Mouse (Mus musculus) myocyte (in vitro differentiated cells): ENCODE data around the gene Nhlrc1. TPM values are rescaled to one million over a fixed set of nuclear protein-coding genes. Genes with fewer than 3 reads are reported as not detected.

ENCODE experiments used
- H3K27me3 ChIP-seq: one replicate; pipeline ENCODE4 v1.6.1; 2011; ENCODE audit not compliant: control insufficient read depth, insufficient read depth, insufficient read length
- H3K36me3 ChIP-seq: one replicate; pipeline ENCODE4 v1.6.1; 2011; ENCODE audit not compliant: control insufficient read depth, insufficient read depth
- H3K4me2 ChIP-seq: one replicate; pipeline ENCODE4 v1.6.1; 2011; ENCODE audit warnings: low read depth, control low read depth
- H3K4me3 ChIP-seq: one replicate; pipeline ENCODE4 v1.5.1; 2011; ENCODE audit warnings: mild to moderate bottlenecking, control low read depth, moderate library complexity
- H3K79me2 ChIP-seq: one replicate; pipeline ENCODE4 v1.6.1; 2011; ENCODE audit not compliant: control insufficient read depth, insufficient read depth
- H3ac ChIP-seq: one replicate; pipeline ENCODE4 v1.6.1; 2011; ENCODE audit not compliant: control insufficient read depth, insufficient read length
- CEBPB ChIP-seq: IDR thresholded peaks from 2 replicates; pipeline ENCODE4 v1.6.1; 2011; ENCODE audit warnings: mild to moderate bottlenecking, moderate library complexity; ENCODE audit not compliant: poor library complexity, insufficient read depth, severe bottlenecking
- E2F4 ChIP-seq: IDR thresholded peaks from one replicate; pipeline ENCODE4 v1.6.1; 2011; ENCODE audit warnings: mild to moderate bottlenecking, control low read depth, moderate library complexity; ENCODE audit not compliant: insufficient read depth
- MAX ChIP-seq: IDR thresholded peaks from one replicate; pipeline ENCODE4 v1.6.1; 2011; ENCODE audit warnings: low read depth, mild to moderate bottlenecking, control low read depth
- MYOD1 ChIP-seq, 3 experiments: IDR thresholded peaks; one replicate each; pipeline ENCODE4 v1.6.1; 2011; ENCODE audit warnings: control low read depth in 2 of 3, low read depth in 2 of 3, mild to moderate bottlenecking in 2 of 3, moderate library complexity in 1 of 3; ENCODE audit not compliant: insufficient read length in 2 of 3, control insufficient read depth in 1 of 3
- MYOG ChIP-seq, 3 experiments: IDR thresholded peaks; one replicate each; pipeline ENCODE4 v1.6.1; 2011; ENCODE audit warnings: control low read depth in 2 of 3, low read depth in 2 of 3, mild to moderate bottlenecking in 2 of 3; ENCODE audit not compliant: insufficient read length in 2 of 3, control insufficient read depth in 1 of 3, insufficient read depth in 1 of 3
- POLR2A ChIP-seq: IDR thresholded peaks from one replicate; pipeline ENCODE4 v1.6.1; 2011; ENCODE audit warnings: low read depth, mild to moderate bottlenecking, control low read depth, moderate library complexity; ENCODE audit not compliant: insufficient read length
- POLR2AphosphoS2 ChIP-seq: IDR thresholded peaks from one replicate; pipeline ENCODE4 v1.6.1; 2011; ENCODE audit warnings: low read depth, control low read depth; ENCODE audit not compliant: insufficient read length
- REST ChIP-seq: IDR thresholded peaks from one replicate; pipeline ENCODE4 v1.6.1; 2011; ENCODE audit warnings: mild to moderate bottlenecking, control low read depth, moderate library complexity; ENCODE audit not compliant: insufficient read depth, insufficient read length
- SRF ChIP-seq: IDR thresholded peaks from one replicate; pipeline ENCODE4 v1.6.1; 2011; ENCODE audit warnings: low read depth; ENCODE audit not compliant: control insufficient read depth, insufficient read length
- TCF12 ChIP-seq: IDR thresholded peaks from one replicate; pipeline ENCODE4 v1.6.1; 2011; ENCODE audit warnings: mild to moderate bottlenecking, control low read depth; ENCODE audit not compliant: poor library complexity, insufficient read depth, severe bottlenecking
- TCF3 ChIP-seq: IDR thresholded peaks from one replicate; pipeline ENCODE4 v1.6.1; 2011; ENCODE audit warnings: low read depth, control low read depth; ENCODE audit not compliant: insufficient read length
- USF1 ChIP-seq: IDR thresholded peaks from one replicate; pipeline ENCODE4 v1.6.1; 2011; ENCODE audit warnings: low read depth, mild to moderate bottlenecking, control low read depth, moderate library complexity
- polyA plus RNA-seq: library from polyadenylated mRNA; unstranded; fragments of >200 nt; fragmentation: generic; extraction: Trizol; gene quantifications from one replicate; pipeline ENCODE4 v1.2.1, GENCODE M21; 2012; ENCODE audit warnings: missing spikeins

Gene Nhlrc1
- polyA plus RNA-seq, 1 experiment, result 0.14 TPM

DNA sequence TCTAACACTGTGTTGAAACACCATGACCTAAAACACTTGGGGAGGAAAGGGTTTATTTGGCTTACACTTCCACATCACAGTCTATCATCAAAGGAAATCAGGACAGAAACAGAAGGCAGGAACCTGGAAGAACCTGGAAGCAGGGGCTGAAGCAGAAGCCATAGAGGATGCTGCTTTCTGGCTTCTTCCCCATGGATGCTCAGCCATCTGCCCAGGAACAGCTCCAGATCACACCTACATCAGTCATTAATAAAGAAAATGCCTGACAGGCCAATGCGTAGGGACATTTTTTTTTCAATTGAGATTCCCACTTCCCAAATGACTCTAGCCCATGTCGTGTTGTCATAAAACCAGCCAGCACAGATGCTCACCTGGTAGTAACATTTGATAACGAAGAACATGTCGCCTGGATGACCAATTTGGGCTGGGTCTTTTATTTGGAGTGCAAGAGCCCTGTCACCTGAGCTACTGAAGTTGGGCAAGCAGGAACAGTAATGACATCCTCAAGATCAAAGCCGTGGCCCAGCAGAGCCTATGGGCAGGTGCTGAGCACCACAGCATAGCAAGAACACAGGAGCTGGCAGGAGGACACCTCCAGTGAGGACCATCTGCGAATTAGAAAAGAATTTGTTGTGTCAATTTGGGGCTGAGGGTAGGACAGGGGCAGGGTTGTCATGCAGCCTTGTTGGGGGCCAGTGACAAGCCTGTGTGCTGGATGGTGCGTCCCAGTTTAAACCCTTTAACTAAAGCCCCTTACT is 22.0 kb downstream of the Nhlrc1 start:
- H3K4me3 ChIP-seq, result no peak overlapping the region
- no peak overlapping the region for H3K4me2 ChIP-seq
- H3K36me3 ChIP-seq, result no peaks in the 10 kb centered on the region
- no peak for TF ChIP-seq POLR2AphosphoS2
- TF ChIP-seq MYOG (IDR thresholded peaks at IDR 0.05; ENCODE audit: control insufficient read depth in 1 of 3, insufficient read depth in 1 of 3, insufficient read length in 2 of 3, low read depth in 2 of 3), result no peak
- TF ChIP-seq USF1, result no peak
- TF ChIP-seq MYOD1 (IDR thresholded peaks at IDR 0.05; ENCODE audit: control insufficient read depth in 1 of 3, insufficient read length in 2 of 3, low read depth in 2 of 3), result no peak
- TF ChIP-seq TCF12, result no peak
- TF ChIP-seq E2F4, result no peak
- TF ChIP-seq TCF3, result no peak
- no peak for TF ChIP-seq CEBPB
- no peak for TF ChIP-seq POLR2A
- no peak for TF ChIP-seq MAX
- TF ChIP-seq SRF, result no peak
- no peak for TF ChIP-seq REST
- no peak overlapping the region for H3ac ChIP-seq
- H3K27me3 ChIP-seq, result no peaks in the 10 kb centered on the region
- H3K79me2 ChIP-seq, result no peaks in the 10 kb centered on the region

DNA sequence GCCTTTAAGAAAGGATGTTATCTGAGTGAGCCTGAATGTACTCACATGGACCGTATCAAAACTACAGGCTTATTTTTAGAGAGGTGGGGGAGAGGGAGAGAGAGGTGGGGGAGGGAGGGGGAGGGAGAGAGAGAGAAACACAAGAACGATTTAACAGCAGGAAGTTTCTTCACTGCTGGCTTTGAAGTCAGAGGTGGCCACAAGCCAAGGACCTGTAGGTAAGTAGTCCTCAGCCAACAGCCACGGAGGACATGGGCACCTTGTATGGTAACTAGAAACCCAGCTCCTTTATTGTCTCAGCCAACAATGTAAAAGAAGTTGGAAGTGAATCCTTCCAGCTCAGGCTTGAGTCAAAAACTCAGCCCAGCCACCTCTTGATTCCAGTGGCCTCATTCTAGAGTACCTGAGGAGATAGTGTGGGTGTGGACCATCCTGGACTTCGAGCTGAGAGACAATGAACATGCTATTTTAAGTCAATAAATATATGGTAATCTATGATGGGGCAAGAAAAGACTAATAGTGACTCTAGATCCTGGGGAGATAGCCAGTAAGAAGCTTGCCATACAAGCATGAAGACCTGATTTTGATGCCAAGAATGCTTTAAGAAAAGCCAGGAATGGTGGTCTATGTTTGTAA is 24.2 kb downstream of the Nhlrc1 start:
- Histone ChIP-seq H3K36me3 (no peaks in the 10 kb centered on the region), H3K27me3 (no peaks in the 10 kb centered on the region), H3ac (no peak overlapping the region), H3K4me3 (no peak overlapping the region), H3K79me2 (no peaks in the 10 kb centered on the region), H3K4me2 (no peak overlapping the region)
- TF ChIP-seq MYOG (IDR thresholded peaks at IDR 0.05; ENCODE audit: control insufficient read depth in 1 of 3, insufficient read depth in 1 of 3, insufficient read length in 2 of 3, low read depth in 2 of 3), result no peak
- TF ChIP-seq CEBPB, result no peak
- TF ChIP-seq TCF3, result no peak
- no peak for TF ChIP-seq POLR2A
- TF ChIP-seq MAX, result no peak
- no peak for TF ChIP-seq SRF

DNA sequence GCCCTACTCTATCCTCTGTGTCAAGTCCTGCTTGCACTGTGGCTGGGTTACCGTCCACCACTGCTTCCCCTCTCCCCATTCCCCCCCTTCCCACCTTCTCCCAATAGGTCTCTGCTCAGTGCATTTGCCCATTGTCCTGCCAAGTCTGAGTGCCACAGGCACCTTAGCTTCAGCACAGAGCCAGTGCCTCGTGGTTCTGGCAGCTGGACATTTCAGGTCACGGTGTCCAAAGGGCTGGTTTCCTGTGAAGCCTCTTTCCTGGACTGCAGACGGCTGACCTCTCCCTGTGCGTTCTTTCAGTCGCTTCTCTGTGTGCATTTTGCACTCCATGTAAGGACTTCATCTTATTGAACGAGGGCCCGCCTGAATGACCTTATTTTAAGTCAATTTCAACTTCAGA is 26.7 kb downstream of the Nhlrc1 start:
- no peaks in the 10 kb centered on the region for H3K27me3 ChIP-seq
- no peak for TF ChIP-seq POLR2AphosphoS2

DNA sequence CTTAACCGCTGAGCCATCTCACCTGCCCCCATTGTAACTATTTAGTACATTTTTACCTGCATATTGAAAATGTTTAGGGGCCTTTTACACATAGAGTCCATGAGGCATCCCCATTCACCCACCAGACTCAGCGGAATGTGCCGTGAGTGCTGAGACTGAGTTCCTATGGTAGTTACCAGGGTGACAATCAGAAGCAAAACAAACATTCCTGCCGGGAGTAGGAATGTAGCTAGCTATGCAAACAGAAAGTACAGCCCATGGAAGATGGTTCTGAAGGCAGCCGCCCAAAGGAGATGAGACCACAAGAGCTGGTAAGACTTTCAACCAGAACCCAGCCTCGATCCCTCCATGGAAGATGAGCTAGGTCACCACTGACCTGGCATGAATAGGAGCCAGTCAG is 28.4 kb downstream of the Nhlrc1 start:
- H3K27me3 ChIP-seq, result no peaks in the 10 kb centered on the region
- H3K36me3 ChIP-seq, result no peaks in the 10 kb centered on the region
- no peak overlapping the region for H3K4me2 ChIP-seq
- no peaks in the 10 kb centered on the region for H3K79me2 ChIP-seq
- TF ChIP-seq TCF3 (no peak), SRF (no peak)
- no peak overlapping the region for H3K4me3 ChIP-seq
- no peak overlapping the region for H3ac ChIP-seq

More for the DNA sequence above, 26.7 kb downstream of the Nhlrc1 start:
- Histone ChIP-seq H3K79me2 (no peaks in the 10 kb centered on the region), H3K4me3 (no peak overlapping the region), H3ac (no peak overlapping the region), H3K36me3 (no peaks in the 10 kb centered on the region), H3K4me2 (no peak overlapping the region)

DNA sequence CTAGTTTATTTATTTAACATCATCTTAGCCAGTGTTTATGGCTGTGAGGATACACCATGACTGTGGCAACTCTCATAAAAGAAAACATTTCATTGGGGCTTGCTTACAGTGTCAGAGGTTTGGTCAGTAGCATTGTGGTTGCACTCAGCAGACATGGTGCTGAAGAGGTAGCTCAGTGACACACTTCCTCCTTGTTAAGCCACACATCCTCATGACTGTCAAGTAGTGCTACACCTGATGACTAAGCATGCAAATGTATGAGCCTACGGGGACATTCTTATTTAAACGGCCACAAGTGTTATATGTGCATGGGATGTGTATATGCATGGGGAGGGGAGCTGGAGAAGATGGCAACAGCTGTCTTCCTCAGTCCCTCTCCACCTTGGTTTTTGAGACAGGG is 30.8 kb downstream of the Nhlrc1 start:
- no peak for TF ChIP-seq E2F4

DNA sequence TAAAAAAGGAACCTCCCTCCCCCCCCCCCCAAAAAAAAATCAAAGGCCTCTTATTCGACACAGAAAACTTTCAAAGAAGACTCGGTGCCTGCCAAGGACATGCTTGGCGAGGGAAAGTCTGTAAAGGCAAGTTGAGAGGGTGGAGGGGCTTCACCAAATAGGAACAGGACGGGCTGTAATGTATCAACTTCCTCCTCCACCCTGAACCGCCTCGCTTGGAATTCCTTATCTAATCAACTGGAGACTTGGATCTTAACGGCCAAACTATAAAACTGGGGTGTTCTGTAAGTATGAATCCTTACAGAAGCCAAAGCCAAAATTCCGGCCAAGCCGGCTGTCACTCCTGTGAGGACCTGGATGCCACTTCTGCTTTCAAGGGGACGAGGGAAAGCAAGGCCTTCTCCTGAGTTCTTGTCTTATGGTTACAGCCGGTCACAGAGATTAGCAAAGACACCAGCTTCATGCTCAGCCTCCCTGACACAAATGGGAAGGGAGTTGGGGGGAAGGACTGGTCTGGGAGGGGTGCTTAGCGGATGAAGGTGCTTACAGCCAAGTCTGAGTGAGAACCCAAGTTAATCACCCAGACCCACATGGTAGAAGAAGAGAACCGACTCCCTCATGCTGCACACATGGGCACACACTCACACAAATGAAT is 34.7 kb downstream of the Nhlrc1 start:
- Histone ChIP-seq H3K79me2 (no peaks in the 10 kb centered on the region), H3K4me3 (no peak overlapping the region), H3K4me2 (no peak overlapping the region), H3K27me3 (no peaks in the 10 kb centered on the region), H3ac (no peak overlapping the region), H3K36me3 (no peaks in the 10 kb centered on the region)
- TF ChIP-seq MAX (no peak), REST (no peak), MYOG (IDR thresholded peaks at IDR 0.05; ENCODE audit: control insufficient read depth in 1 of 3, insufficient read depth in 1 of 3, insufficient read length in 2 of 3, low read depth in 2 of 3) (no peak)

More for the DNA sequence above, 30.8 kb downstream of the Nhlrc1 start:
- Histone ChIP-seq H3ac (no peak overlapping the region), H3K4me2 (no peak overlapping the region), H3K4me3 (no peak overlapping the region), H3K27me3 (no peaks in the 10 kb centered on the region), H3K36me3 (no peaks in the 10 kb centered on the region), H3K79me2 (no peaks in the 10 kb centered on the region)
